Mouse (Mus musculus) heart, postnatal 4 days (tissue): ENCODE measurements at regions not wholly inside any gene's neighbourhood (a gene's known extent, or its start where the extent isn't known, plus 50 kb on each side); places are given as distances from the start of the nearest gene placed in this dataset.
A peak's percentile ranks its signal among the peaks of the same experiment; 100 is the strongest.

ENCODE experiments used
- DNase-seq: peaks from one replicate; pipeline ENCODE4 v3.0.0; 2021

DNA sequence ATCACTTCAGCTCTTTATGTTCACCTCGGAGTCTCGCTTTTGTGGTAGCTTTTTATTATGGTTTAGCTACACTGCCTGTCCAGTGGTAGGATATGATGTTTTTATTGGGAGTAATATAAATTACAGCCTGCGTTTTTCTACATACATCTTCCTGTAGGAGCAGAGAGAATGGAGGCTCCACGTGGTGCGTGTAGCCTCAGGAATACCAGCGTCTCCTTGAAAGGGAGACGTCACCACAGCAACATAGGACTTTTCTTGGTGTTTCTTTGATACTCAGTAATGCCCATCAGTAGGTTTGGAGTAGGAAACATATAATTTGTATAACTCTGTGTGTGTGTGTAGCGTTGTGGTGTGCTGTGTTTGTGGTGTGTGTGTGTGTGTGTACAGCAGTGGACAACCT, 150.7 kb downstream of the Ndufs4 start:
- no peak for DNase-seq

DNA sequence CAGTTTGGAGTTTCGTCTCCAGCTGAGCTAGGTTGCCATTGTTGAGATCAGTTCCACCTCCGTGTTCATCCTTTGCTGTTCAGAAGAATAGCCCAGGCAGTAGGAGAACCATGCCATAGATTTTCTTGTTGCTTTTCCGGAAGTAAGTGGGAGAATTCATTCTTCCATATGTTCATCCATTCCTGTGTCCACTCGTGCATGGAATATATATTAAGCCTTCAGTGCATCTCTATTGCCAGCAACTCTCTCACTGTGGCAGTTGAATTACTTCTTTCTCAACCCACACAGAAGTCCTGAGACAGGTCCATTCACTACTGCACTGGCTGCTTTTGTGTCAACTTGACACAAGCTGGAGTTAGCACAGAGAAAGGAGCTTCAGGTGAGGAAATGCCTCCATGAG, 152.2 kb downstream of the Ndufs4 start:
- no peak for DNase-seq

DNA sequence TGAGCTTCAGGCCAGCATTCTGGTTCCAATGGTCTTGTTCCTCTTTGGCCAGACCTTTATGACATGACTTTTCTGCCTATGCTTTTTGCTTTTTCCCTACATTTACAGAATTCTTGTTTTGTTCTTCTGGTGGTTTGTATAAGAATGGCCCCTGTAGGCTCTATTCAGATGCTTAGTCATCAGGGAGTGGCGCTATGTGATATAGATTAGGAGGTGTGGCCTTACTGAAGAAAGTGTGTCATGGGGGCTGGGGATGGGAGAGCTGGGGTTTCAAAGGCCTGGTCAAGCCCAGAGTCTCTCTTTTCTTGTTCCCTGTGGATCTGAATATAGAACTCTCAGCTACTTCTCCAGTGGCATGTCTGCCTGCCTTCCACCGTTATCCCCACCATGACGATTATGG, 155.9 kb downstream of the Ndufs4 start:
- no peak for DNase-seq

DNA sequence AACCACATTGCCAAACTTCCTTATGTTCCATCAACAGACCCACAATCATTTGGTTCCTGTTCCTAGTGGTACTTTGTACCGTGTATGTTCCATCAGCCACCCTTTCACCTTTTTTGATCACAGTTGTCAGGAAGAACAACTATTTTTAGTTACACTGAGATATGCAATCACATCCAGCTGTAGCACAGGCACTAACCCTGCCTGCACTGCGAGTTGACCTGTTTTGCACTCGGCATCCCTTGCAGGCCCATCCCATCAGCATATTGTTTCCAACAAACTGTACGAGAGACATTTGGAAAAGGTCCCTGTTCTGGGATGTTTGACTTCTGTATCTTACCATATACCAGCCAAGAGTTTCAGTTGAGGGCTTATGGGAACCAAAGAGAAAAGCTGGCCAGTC, 157.5 kb downstream of the Ndufs4 start:
- no peak for DNase-seq

DNA sequence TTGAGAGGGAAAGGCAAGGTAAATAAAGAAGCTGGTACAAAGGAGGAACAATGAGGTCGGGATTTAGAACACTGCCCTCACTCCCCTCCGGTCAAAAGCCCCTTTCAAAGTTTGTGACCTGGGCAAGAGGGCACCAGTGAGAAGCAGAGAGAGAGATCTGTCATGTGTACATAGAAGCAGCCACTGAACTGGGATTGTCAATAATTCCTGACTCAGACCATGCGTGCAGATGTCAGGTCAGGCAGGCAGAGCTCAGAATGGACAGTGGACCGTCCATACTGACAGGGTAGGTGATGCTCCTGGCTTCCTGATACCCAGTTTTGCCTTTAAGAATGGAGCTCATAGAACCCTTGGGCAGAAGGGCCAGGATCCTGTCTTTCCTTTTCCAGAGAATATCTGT, 161.0 kb downstream of the Ndufs4 start:
- no peak for DNase-seq

DNA sequence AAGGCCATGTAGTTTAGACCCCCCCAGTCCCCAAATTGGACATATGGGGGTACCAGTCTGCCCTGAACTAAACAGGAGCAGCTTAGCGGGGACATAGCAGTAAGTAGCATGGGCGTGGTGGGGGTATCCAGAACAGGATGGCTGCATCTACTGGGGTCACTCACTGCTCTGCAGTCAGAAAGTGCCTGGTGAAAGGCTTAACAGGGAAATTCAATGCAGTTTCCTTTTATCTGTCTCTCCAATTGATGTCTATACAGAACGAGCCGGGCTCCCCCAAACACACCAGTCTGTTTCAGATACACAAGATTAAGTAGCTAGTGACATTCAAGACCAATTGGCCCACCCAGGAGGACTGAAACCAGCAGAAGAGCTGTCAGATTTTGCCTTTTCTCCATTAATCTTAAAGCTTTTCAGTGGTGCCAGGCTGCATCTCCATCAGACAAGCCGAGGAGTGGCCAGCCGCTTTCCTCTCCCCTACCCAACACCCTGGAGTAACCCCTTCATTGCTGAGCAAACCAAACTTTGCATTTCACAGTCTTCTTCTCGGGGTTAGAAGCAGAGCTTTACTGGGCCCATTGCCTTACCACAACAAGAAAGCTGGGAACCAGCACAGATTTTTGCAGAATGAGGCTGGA, 161.7 kb downstream of the Ndufs4 start:
- DNase-seq: no peak

DNA sequence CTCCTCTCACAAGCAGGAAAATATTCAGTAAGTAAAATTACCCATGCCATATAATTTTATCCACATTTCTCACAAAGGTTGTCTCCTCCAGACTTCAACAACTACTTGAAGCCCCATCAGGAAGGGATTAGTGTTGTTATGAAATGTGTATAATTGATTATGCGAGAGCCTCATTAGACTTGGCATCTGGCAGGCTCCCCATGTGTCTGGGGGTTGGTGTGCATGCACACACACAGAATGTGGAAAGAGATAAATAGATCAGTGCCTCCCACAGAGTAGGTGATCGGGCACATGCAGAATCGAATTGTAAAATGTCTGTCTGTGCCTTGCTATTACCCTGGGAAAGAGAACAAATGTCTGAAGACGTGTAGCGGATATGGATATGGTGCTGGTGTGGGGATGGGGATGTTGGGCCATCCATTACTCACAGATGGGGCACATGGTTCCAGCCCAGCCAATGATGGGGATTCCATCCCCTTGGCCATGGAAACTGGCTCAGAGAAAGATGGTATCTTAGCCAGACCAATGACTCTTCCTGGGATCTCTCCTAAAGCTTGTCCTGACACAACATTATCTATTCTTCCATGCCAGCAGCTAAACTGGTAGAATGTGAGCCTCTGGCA, 168.1 kb downstream of the Ndufs4 start:
- DNase-seq: no peak

DNA sequence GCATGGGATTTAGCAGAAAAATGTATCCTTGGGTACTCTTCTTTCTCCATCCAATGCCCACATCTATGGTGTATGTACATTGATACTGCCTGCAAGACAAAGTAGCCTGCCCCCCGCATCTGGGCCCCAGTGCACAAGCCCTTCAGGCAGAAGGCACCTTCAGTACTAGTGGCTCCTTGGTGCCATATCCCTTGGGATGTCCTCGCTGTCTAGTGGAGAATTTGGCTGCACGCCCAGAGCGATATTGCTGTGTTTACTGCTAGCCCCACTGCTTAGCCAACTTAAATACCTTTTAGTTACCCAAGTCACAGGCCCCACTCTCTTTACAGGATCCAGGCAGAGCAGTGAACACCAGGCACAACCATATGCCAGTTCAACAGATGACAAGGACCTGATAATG, 173.0 kb downstream of the Ndufs4 start:
- peak; percentile 18 for DNase-seq
